Mouse (Mus musculus) liver, embryonic 14.5 days (tissue): ENCODE data around the gene Klf11.

Experiments
- CTCF ChIP-seq: IDR thresholded peaks from 2 replicates; pipeline ENCODE4 v1.5.1; 2016; ENCODE audit warnings: antibody characterized with exemption, low read depth, control low read depth
- EP300 ChIP-seq: IDR thresholded peaks from 2 replicates; pipeline ENCODE4 v1.6.1; 2016; ENCODE audit warnings: antibody characterized with exemption, low read depth

GRCm38 (mm10) chr12:24603266-24603665, 47.8 kb upstream of the Klf11 start:
- peak; percentile 88 for TF ChIP-seq CTCF
- TF ChIP-seq EP300 = no peak
